Mouse (Mus musculus): ENCODE measurements around the gene Aspg. TPM values are rescaled to one million over a fixed set of nuclear protein-coding genes. Genes with fewer than 3 reads are reported as not detected.

Gene Aspg
- 3.7 TPM in 2 replicates for polyA plus RNA-seq (2015; fragmentation: Nextera tagmentation; extraction: Ambion mirVana)

GRCm38 (mm10) chr12:112106541-112106971 is at the start of gene Aspg:
Gene Aspg, plus strand, starts transcription at chr12:112106679.
- Histone ChIP-seq H3K4me2 (replicated peaks; ENCODE audit: low read depth, low read length) (peak within 1 kb of the TSS; percentile 46), H3K9ac (replicated peaks; ENCODE audit: low read length) (no peak within 1 kb of the TSS; the same call in 1 of the 2 replicates), H3K4me1 (ENCODE audit: insufficient read depth, low read length) (peaks cover 9% of the 10 kb centered on the region), H3K27me3 (ENCODE audit: insufficient read depth, low read length) (no peaks in the 10 kb centered on the region), H3K36me3 (ENCODE audit: insufficient read depth, low read length) (no peaks in the 10 kb centered on the region), H3K27ac (ENCODE audit: low read length) (no peak within 1 kb of the TSS), H3K4me3 (ENCODE audit: low read length) (peak within 1 kb of the TSS; percentile 33), H3K9me3 (ENCODE audit: low read length) (no peaks in the 10 kb centered on the region)
- 2% methylated on average over 14 of the region's 14 CpGs for WGBS
- peak; percentile 75 for ATAC-seq (ENCODE audit: low FRiP score, low TSS enrichment)

GRCm38 (mm10) chr12:112077651-112078050 is 28.8 kb upstream of the Aspg start:
- Histone ChIP-seq H3K4me2 (replicated peaks; ENCODE audit: low read depth, low read length) (no peak overlapping the region), H3K9me3 (ENCODE audit: low read length) (no peaks in the 10 kb centered on the region), H3K9ac (replicated peaks; ENCODE audit: low read length) (no peak overlapping the region), H3K36me3 (ENCODE audit: insufficient read depth, low read length) (no peaks in the 10 kb centered on the region), H3K27ac (ENCODE audit: low read length) (no peak overlapping the region), H3K4me1 (ENCODE audit: insufficient read depth, low read length) (no peaks in the 10 kb centered on the region), H3K27me3 (ENCODE audit: insufficient read depth, low read length) (no peaks in the 10 kb centered on the region), H3K4me3 (ENCODE audit: low read length) (no peak overlapping the region)
- WGBS, result 4% methylated on average over 6 of the region's 6 CpGs
- no peak for ATAC-seq (ENCODE audit: low FRiP score, low TSS enrichment)

- no peak for ATAC-seq (ENCODE audit: low FRiP score, low TSS enrichment)
These were observed 26.6 kb upstream of the Aspg start for GRCm38 (mm10) chr12:112079911-112080310.

GRCm38 (mm10) chr12:112080911-112081310 is 25.6 kb upstream of the Aspg start:
- Histone ChIP-seq H3K27me3 (ENCODE audit: insufficient read depth, low read length) (no peaks in the 10 kb centered on the region), H3K9ac (replicated peaks; ENCODE audit: low read length) (no peak overlapping the region), H3K27ac (ENCODE audit: low read length) (no peak overlapping the region), H3K36me3 (ENCODE audit: insufficient read depth, low read length) (no peaks in the 10 kb centered on the region), H3K4me2 (replicated peaks; ENCODE audit: low read depth, low read length) (no peak overlapping the region), H3K9me3 (ENCODE audit: low read length) (no peaks in the 10 kb centered on the region), H3K4me3 (ENCODE audit: low read length) (no peak overlapping the region), H3K4me1 (ENCODE audit: insufficient read depth, low read length) (no peaks in the 10 kb centered on the region)
- WGBS, result 88% methylated on average over 4 of the region's 4 CpGs
- ATAC-seq (ENCODE audit: low FRiP score, low TSS enrichment), result no peak

More at GRCm38 (mm10) chr12:112079911-112080310, 26.6 kb upstream of the Aspg start:
- 74% methylated on average over 8 of the region's 8 CpGs for WGBS
- Histone ChIP-seq H3K9me3 (ENCODE audit: low read length) (no peaks in the 10 kb centered on the region), H3K36me3 (ENCODE audit: insufficient read depth, low read length) (no peaks in the 10 kb centered on the region), H3K4me2 (replicated peaks; ENCODE audit: low read depth, low read length) (no peak overlapping the region), H3K9ac (replicated peaks; ENCODE audit: low read length) (no peak overlapping the region), H3K27me3 (ENCODE audit: insufficient read depth, low read length) (no peaks in the 10 kb centered on the region), H3K4me1 (ENCODE audit: insufficient read depth, low read length) (no peaks in the 10 kb centered on the region), H3K4me3 (ENCODE audit: low read length) (no peak overlapping the region), H3K27ac (ENCODE audit: low read length) (no peak overlapping the region)

GRCm38 (mm10) chr12:112082241-112082640 is 24.2 kb upstream of the Aspg start:
- no peak overlapping the region for H3K4me2 ChIP-seq (replicated peaks; ENCODE audit: low read depth, low read length)
- H3K9ac ChIP-seq (replicated peaks; ENCODE audit: low read length), result no peak overlapping the region
- no peaks in the 10 kb centered on the region for H3K4me1 ChIP-seq (ENCODE audit: insufficient read depth, low read length)
- H3K9me3 ChIP-seq (ENCODE audit: low read length), result no peaks in the 10 kb centered on the region
- no peaks in the 10 kb centered on the region for H3K36me3 ChIP-seq (ENCODE audit: insufficient read depth, low read length)
- no peak for ATAC-seq (ENCODE audit: low FRiP score, low TSS enrichment)
- H3K27ac ChIP-seq (ENCODE audit: low read length), result no peak overlapping the region
- no peak overlapping the region for H3K4me3 ChIP-seq (ENCODE audit: low read length)
- no peaks in the 10 kb centered on the region for H3K27me3 ChIP-seq (ENCODE audit: insufficient read depth, low read length)
- WGBS, result 42% methylated on average over 1 of the region's 1 CpGs

DNA sequence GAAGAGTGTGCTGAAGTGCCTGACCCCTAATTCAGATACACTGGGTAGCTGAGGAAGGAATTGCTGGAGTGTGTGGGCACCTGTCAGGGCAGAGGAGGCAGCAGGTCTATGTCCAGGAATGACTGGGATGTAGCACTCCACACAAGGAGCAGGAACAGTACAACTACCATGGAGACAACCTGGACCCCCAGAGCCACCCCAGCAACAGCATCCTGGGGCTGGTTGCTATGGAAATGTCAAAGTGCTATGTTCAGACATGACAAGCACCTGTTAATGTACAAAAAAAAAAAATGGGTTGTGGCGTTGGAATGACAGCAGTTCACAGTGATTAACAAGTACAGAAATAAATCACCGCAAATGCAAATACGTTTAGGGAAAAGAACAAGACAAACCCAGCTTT is 20.2 kb upstream of the Aspg start:
- Histone ChIP-seq H3K36me3 (ENCODE audit: insufficient read depth, low read length) (no peaks in the 10 kb centered on the region), H3K9me3 (ENCODE audit: low read length) (no peaks in the 10 kb centered on the region), H3K4me3 (ENCODE audit: low read length) (no peak overlapping the region), H3K27ac (ENCODE audit: low read length) (no peak overlapping the region), H3K27me3 (ENCODE audit: insufficient read depth, low read length) (no peaks in the 10 kb centered on the region), H3K4me1 (ENCODE audit: insufficient read depth, low read length) (no peaks in the 10 kb centered on the region), H3K4me2 (replicated peaks; ENCODE audit: low read depth, low read length) (no peak overlapping the region), H3K9ac (replicated peaks; ENCODE audit: low read length) (no peak overlapping the region)
- no peak for ATAC-seq (ENCODE audit: low FRiP score, low TSS enrichment)
- 76% methylated on average over 3 of the region's 3 CpGs for WGBS

DNA sequence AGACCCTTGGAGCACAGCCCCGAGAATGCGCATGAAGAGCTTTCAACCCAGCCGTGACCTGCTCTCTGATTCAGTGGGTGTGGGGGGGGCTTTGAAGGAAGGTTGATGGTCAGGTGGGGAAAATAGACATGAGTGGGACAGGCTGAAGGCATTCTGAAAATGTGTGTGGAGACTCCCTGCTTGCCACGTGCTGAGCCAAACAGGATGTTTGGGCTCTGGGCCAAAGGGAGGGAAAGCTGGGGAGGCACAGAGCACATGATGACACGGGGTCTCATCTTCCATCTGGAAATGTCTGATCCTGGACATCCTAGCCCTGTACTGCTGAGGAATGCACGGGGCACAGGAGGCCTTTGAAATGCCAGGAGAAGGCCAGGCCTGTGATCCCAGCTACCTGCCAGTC is 19.8 kb upstream of the Aspg start:
- peak; percentile 39; the same call in 1 of the 2 replicates for ATAC-seq (ENCODE audit: low FRiP score, low TSS enrichment)
- Histone ChIP-seq H3K4me1 (ENCODE audit: insufficient read depth, low read length) (no peaks in the 10 kb centered on the region), H3K27me3 (ENCODE audit: insufficient read depth, low read length) (0 out of 2 replicates have a peak, but pooled peaks cover 4% of the 10 kb centered on the region), H3K4me2 (replicated peaks; ENCODE audit: low read depth, low read length) (no peak overlapping the region), H3K9ac (replicated peaks; ENCODE audit: low read length) (no peak overlapping the region), H3K27ac (ENCODE audit: low read length) (no peak overlapping the region), H3K9me3 (ENCODE audit: low read length) (no peaks in the 10 kb centered on the region), H3K4me3 (ENCODE audit: low read length) (no peak overlapping the region), H3K36me3 (ENCODE audit: insufficient read depth, low read length) (no peaks in the 10 kb centered on the region)
- 41% methylated on average over 6 of the region's 6 CpGs for WGBS

- no peak for ATAC-seq (ENCODE audit: low FRiP score, low TSS enrichment)
- no peak overlapping the region for H3K4me3 ChIP-seq (ENCODE audit: low read length)
- no peaks in the 10 kb centered on the region for H3K4me1 ChIP-seq (ENCODE audit: insufficient read depth, low read length)
- H3K9me3 ChIP-seq (ENCODE audit: low read length), result no peaks in the 10 kb centered on the region
- H3K9ac ChIP-seq (replicated peaks; ENCODE audit: low read length), result no peak overlapping the region
- WGBS, result 41% methylated on average over 12 of the region's 12 CpGs
- H3K4me2 ChIP-seq (replicated peaks; ENCODE audit: low read depth, low read length), result no peak overlapping the region
- H3K36me3 ChIP-seq (ENCODE audit: insufficient read depth, low read length), result no peaks in the 10 kb centered on the region
- H3K27ac ChIP-seq (ENCODE audit: low read length), result no peak overlapping the region
- 0 out of 2 replicates have a peak, but pooled peaks cover 4% of the 10 kb centered on the region for H3K27me3 ChIP-seq (ENCODE audit: insufficient read depth, low read length)
These were observed 17.7 kb upstream of the Aspg start for GRCm38 (mm10) chr12:112088609-112089324.

- H3K4me2 ChIP-seq (replicated peaks; ENCODE audit: low read depth, low read length), result no peak overlapping the region
- ATAC-seq (ENCODE audit: low FRiP score, low TSS enrichment), result 0 out of 2 replicates have a peak, but pooled peaks have one; percentile 46
- no peaks in the 10 kb centered on the region for H3K9me3 ChIP-seq (ENCODE audit: low read length)
- no peak overlapping the region for H3K9ac ChIP-seq (replicated peaks; ENCODE audit: low read length)
- H3K4me3 ChIP-seq (ENCODE audit: low read length), result no peak overlapping the region
- H3K4me1 ChIP-seq (ENCODE audit: insufficient read depth, low read length), result no peaks in the 10 kb centered on the region
- 7% methylated on average over 12 of the region's 12 CpGs for WGBS
- 0 out of 2 replicates have a peak, but pooled peaks cover 4% of the 10 kb centered on the region for H3K27me3 ChIP-seq (ENCODE audit: insufficient read depth, low read length)
- H3K27ac ChIP-seq (ENCODE audit: low read length), result no peak overlapping the region
- H3K36me3 ChIP-seq (ENCODE audit: insufficient read depth, low read length), result no peaks in the 10 kb centered on the region
These were observed 15.4 kb upstream of the Aspg start for GRCm38 (mm10) chr12:112091054-112091453.

DNA sequence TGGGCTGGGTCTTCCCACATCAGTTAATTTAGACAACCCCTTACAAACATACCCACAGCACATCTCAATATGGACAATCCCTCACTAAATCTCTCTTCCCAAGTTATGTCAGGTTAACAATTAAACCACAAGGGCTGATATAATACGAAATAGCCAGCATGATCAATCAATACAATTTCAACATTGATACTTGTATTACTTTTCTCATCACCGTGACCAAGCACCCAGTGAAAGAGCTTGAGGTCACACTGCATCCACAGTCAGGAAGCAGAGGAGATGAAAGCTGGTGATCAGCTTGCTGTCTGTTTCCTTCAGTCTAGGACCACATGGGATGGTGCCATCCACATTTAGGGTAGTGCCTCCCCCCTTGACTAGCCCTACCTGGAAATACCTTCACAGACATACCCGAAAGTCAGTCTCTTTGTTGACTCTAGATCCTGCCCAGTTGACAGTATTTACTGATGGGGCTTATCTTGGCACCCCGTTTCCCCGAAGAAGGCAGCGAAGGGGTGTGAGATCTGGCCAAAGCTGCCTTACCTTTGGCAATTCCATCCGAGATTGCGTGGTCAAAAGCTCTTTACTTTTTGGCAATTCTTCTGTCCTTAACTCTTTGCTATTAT is 12.1 kb upstream of the Aspg start:
- Histone ChIP-seq H3K27me3 (ENCODE audit: insufficient read depth, low read length) (0 out of 2 replicates have a peak, but pooled peaks cover 4% of the 10 kb centered on the region), H3K27ac (ENCODE audit: low read length) (no peak overlapping the region), H3K9ac (replicated peaks; ENCODE audit: low read length) (no peak overlapping the region), H3K4me2 (replicated peaks; ENCODE audit: low read depth, low read length) (no peak overlapping the region), H3K4me1 (ENCODE audit: insufficient read depth, low read length) (no peaks in the 10 kb centered on the region), H3K4me3 (ENCODE audit: low read length) (no peak overlapping the region), H3K9me3 (ENCODE audit: low read length) (no peaks in the 10 kb centered on the region), H3K36me3 (ENCODE audit: insufficient read depth, low read length) (no peaks in the 10 kb centered on the region)
- WGBS, result 86% methylated on average over 8 of the region's 8 CpGs
- no peak for ATAC-seq (ENCODE audit: low FRiP score, low TSS enrichment)
